Mouse (Mus musculus) neural tube, embryonic 14.5 days (tissue): ENCODE results near the gene Sirpb1a. TPM values are rescaled to one million over a fixed set of nuclear protein-coding genes. Genes with fewer than 3 reads are reported as not detected.
"Not testable (repeated sequence)": the region's sequence is repeated elsewhere in the genome, so short reads cannot be mapped to it uniquely, and the experiment has no call there.

Experiments
- ATAC-seq: fragments of 200-750 bp; cut with Nextera tagmentation; 2 replicates; pipeline ENCODE4 v1.8.0; 2017; ENCODE audit warnings: low read depth, mild to moderate bottlenecking, moderate TSS enrichment, moderate library complexity
- H3K27ac ChIP-seq: fragments of 300-500 bp; sonication (generic); 2 replicates; pipeline ENCODE4 v1.5.1; 2014; ENCODE audit warnings: low read depth, mild to moderate bottlenecking, control low read depth, low read length, moderate library complexity, mixed read lengths
- H3K27me3 ChIP-seq: fragments of 300-500 bp; sonication (generic); 2 replicates; pipeline ENCODE4 v1.6.1; 2014; ENCODE audit warnings: low read length; ENCODE audit not compliant: control insufficient read depth, insufficient read depth
- H3K36me3 ChIP-seq: fragments of 300-500 bp; sonication (generic); 2 replicates; pipeline ENCODE4 v1.6.1; 2014; ENCODE audit warnings: low read length, mixed read lengths; ENCODE audit not compliant: control insufficient read depth, insufficient read depth
- H3K4me1 ChIP-seq: fragments of 300-500 bp; sonication (generic); 2 replicates; pipeline ENCODE4 v1.6.1; 2014; ENCODE audit warnings: low read length; ENCODE audit not compliant: control insufficient read depth, insufficient read depth
- H3K4me2 ChIP-seq: fragments of 300-500 bp; sonication (generic); 2 replicates; pipeline ENCODE4 v1.6.1; 2014; ENCODE audit warnings: mild to moderate bottlenecking, low read depth, low read length, control low read depth
- H3K4me3 ChIP-seq: fragments of 300-500 bp; sonication (generic); 2 replicates; pipeline ENCODE4 v1.5.1; 2014; ENCODE audit warnings: low read depth, low read length, control low read depth, mixed read lengths
- H3K9ac ChIP-seq: fragments of 300-500 bp; sonication (generic); replicated peaks from 2 replicates; pipeline ENCODE4 v1.6.1; 2014; ENCODE audit warnings: low read depth, mild to moderate bottlenecking, control low read depth, low read length, mixed read lengths
- H3K9me3 ChIP-seq: fragments of 300-500 bp; sonication (generic); 2 replicates; pipeline ENCODE4 v1.6.1; 2016; ENCODE audit warnings: low read length; ENCODE audit not compliant: control insufficient read depth
- WGBS: fragments of 180-500 bp; shearing (Covaris S2); extraction: QIAGEN DNeasy Blood & Tissue Kit; methylation state at CpG from one replicate; pipeline ENCODE4 v1.1.7; 2014; 5-methylcytosine and 5-hydroxymethylcytosine counted together
- polyA plus RNA-seq: library from polyadenylated mRNA; unstranded; fragments of >200 nt; fragmentation: Nextera tagmentation; extraction: Ambion mirVana; gene quantifications from 2 replicates; pipeline ENCODE4 v1.2.1, GENCODE M21; 2014

Sirpb1a gene
- not detected in 2 replicates for polyA plus RNA-seq

DNA sequence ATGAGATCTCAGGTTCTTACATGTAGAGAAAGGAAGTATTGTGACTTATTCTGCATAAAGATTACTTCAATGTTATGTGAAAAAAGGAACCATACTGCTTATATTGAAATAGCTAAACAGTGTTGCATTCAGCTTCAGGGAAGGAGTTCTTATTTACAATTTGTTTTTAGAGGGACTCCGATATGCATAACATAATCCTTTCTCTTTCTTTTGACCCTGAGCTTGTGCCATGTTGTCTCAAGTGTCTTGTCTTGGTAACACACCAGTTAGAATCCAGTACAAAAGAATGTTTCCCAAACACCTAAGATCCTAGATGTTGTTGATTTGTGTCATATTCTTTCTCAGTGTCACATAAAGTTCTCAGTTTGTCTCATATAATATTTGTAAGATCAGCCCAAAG is at the start of gene Sirpb1a:
Gene Sirpb1a, minus strand, starts transcription at position 74 of the 400 bp plus-strand sequence.
- ATAC-seq: not testable (repeated sequence)

DNA sequence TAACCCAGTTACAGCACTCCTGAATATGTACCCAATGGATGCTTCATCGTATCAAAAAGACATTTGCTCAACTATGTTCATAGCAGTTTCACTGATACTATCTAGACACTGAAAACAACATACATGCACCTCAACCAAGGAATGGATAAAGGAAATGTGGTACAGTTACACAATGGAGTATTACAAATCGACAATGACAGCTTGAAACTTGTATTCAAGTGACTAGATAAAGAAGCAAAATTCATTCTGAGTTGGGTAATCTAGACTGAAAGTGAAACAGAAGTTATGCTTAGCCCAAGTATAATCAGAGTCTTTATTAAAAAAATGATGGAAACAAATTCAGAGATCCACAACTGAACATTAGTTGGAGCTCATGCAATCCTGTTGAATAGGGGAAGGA is 48.5 kb upstream of the Sirpb1a start:
- ATAC-seq, H3K4me2 ChIP-seq, H3K27me3 ChIP-seq, H3K27ac ChIP-seq, H3K9me3 ChIP-seq, H3K4me1 ChIP-seq, H3K4me3 ChIP-seq, H3K36me3 ChIP-seq, H3K9ac ChIP-seq: not testable (repeated sequence)
- WGBS: 94% methylated on average over 1 of the region's 2 CpGs

More for the DNA sequence above, at the start of gene Sirpb1a:
- H3K9ac ChIP-seq, H3K9me3 ChIP-seq, H3K27ac ChIP-seq, H3K27me3 ChIP-seq, H3K4me1 ChIP-seq, H3K4me3 ChIP-seq, H3K36me3 ChIP-seq, H3K4me2 ChIP-seq: not testable (repeated sequence)
- 93% methylated on average over 1 of the region's 1 CpGs for WGBS

GRCm38 (mm10) chr3:15470158-15470557 is 43.8 kb upstream of the Sirpb1a start:
- H3K9me3 ChIP-seq, H3K4me3 ChIP-seq, H3K9ac ChIP-seq, H3K4me2 ChIP-seq, ATAC-seq, H3K27me3 ChIP-seq, H3K36me3 ChIP-seq, H3K4me1 ChIP-seq, H3K27ac ChIP-seq: not testable (repeated sequence)
- 100% methylated on average over 1 of the region's 3 CpGs for WGBS

DNA sequence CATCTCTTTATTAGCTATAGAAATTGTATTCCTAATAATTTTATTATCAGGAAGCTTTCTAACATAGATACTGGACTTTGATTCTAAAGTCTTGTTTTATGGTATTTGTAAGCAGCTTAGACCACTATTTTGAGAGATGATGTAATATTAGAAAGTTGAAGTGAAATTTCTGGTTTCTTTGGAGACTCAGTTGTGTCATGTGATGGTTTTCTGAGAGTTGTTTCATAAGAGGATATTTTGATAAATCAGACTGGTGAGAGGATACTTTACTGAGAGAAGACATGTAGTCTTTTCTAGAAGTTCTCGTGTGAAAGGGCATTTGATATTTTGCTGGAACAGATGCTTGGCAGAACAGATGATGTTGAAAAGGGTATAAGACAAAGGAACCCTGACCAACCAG is 17.6 kb upstream of the Sirpb1a start:
- H3K27me3 ChIP-seq, H3K9ac ChIP-seq, H3K27ac ChIP-seq, H3K4me2 ChIP-seq, H3K9me3 ChIP-seq, ATAC-seq, H3K4me3 ChIP-seq, H3K36me3 ChIP-seq, H3K4me1 ChIP-seq: not testable (repeated sequence)
- WGBS: 83% methylated on average over 1 of the region's 1 CpGs

GRCm38 (mm10) chr3:15439844-15440243 is 13.5 kb upstream of the Sirpb1a start:
- not testable (repeated sequence) for H3K27me3 ChIP-seq, ATAC-seq, H3K4me2 ChIP-seq, H3K9me3 ChIP-seq, H3K9ac ChIP-seq, H3K4me1 ChIP-seq, H3K4me3 ChIP-seq, H3K27ac ChIP-seq, H3K36me3 ChIP-seq
- 59% methylated on average over 1 of the region's 1 CpGs for WGBS

- Histone ChIP-seq H3K9ac (no peak overlapping the region), H3K9me3 (no peaks in the 10 kb centered on the region), H3K4me1 (no peaks in the 10 kb centered on the region), H3K27ac (no peak overlapping the region), H3K27me3 (no peaks in the 10 kb centered on the region), H3K4me2 (no peak overlapping the region), H3K36me3 (no peaks in the 10 kb centered on the region), H3K4me3 (no peak overlapping the region)
- 75% methylated on average over 1 of the region's 1 CpGs for WGBS
- no peak for ATAC-seq
Measured at GRCm38 (mm10) chr3:15427917-15428316, 1.6 kb upstream of the Sirpb1a start.

DNA sequence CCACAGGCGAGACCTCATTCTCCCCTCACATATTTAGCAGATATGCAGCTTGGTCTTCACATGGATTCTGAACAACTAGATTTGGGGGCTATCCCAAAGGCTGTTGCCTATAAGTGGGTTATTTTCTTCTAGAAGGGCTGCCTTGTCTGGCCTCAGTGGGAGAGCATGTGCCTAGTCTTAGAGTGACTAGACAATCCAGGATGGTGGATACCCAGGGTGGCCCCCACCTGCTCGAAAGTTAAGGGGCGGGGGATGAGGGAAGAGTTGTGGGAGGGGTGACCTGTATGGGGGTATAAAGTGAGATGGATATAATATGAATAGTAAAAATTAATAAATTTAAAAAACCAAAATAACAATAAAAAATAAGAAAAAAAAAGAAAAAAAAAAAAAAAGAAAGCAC is 70.6 kb downstream of the Sirpb1a start:
- ATAC-seq, H3K36me3 ChIP-seq, H3K9me3 ChIP-seq, H3K4me1 ChIP-seq, H3K9ac ChIP-seq, H3K27ac ChIP-seq, H3K4me3 ChIP-seq, H3K4me2 ChIP-seq, H3K27me3 ChIP-seq: not testable (repeated sequence)
- 79% methylated on average over 3 of the region's 3 CpGs for WGBS

DNA sequence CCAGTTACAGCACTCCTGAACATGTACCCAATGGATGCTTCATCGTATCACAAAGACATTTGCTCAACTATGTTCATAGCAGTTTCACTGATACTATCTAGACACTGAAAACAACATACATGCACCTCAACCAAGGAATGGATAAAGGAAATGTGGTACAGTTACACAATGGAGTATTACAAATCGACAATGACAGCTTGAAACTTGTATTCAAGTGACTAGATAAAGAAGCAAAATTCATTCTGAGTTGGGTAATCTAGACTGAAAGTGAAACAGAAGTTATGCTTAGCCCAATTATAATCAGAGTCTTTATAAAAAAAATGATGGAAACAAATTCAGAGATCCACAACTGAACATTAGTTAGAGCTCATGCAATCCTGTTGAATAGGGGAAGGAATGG is 76.0 kb downstream of the Sirpb1a start:
- H3K4me1 ChIP-seq, H3K27ac ChIP-seq, H3K9me3 ChIP-seq, H3K36me3 ChIP-seq, H3K9ac ChIP-seq, H3K4me2 ChIP-seq, H3K4me3 ChIP-seq, H3K27me3 ChIP-seq, ATAC-seq: not testable (repeated sequence)
- WGBS: 92% methylated on average over 1 of the region's 2 CpGs

GRCm38 (mm10) chr3:15345606-15346005 is 80.7 kb downstream of the Sirpb1a start:
- not testable (repeated sequence) for H3K4me2 ChIP-seq, H3K27me3 ChIP-seq, H3K4me3 ChIP-seq, H3K27ac ChIP-seq, H3K4me1 ChIP-seq, H3K9ac ChIP-seq, ATAC-seq, H3K9me3 ChIP-seq, H3K36me3 ChIP-seq
- 56% methylated on average over 3 of the region's 3 CpGs for WGBS

DNA sequence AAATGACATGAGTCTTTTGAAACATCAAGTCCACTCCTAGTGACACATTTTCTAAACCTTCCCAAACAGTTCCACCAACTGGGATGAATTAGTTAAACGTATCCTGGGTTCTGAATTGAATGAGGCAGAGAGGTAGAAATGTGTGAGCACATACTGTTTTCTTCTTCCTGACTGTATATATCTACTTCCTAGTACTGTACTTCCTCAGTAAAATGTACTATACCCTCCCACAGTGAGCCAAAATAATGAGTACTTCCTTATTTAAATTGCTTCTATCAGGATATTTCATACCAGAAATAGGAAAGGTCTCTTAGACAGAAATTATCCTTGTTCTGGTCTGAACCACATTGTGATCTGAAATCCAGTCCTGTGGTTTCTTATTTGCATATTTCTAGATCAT is 86.0 kb downstream of the Sirpb1a start:
- Histone ChIP-seq H3K9me3 (no peaks in the 10 kb centered on the region), H3K4me1 (no peaks in the 10 kb centered on the region), H3K4me3 (no peak overlapping the region), H3K27ac (no peak overlapping the region), H3K9ac (no peak overlapping the region), H3K36me3 (no peaks in the 10 kb centered on the region), H3K27me3 (no peaks in the 10 kb centered on the region), H3K4me2 (no peak overlapping the region)
- ATAC-seq: no peak
- 79% methylated on average over 1 of the region's 1 CpGs for WGBS
